Mouse (Mus musculus) lung, embryonic 14.5 days (tissue): ENCODE measurements around the gene Tmem245. TPM values are rescaled to one million over a fixed set of nuclear protein-coding genes. Genes with fewer than 3 reads are reported as not detected.
A peak's percentile ranks its signal among the peaks of the same experiment; 100 is the strongest.

Experiments
- ATAC-seq: fragments of 200-750 bp; cut with Nextera tagmentation; 2 replicates; pipeline ENCODE4 v1.8.0; 2017; ENCODE audit warnings: mild to moderate bottlenecking, moderate TSS enrichment, moderate library complexity; ENCODE audit not compliant: insufficient read depth
- DNase-seq: peaks from one replicate; pipeline ENCODE4 v3.0.0-alpha.2; 2015
- H3K27ac ChIP-seq: fragments of 300-500 bp; sonication (generic); 2 replicates; pipeline ENCODE4 v1.5.1; 2014; ENCODE audit warnings: low read depth, mild to moderate bottlenecking, moderate library complexity
- H3K27me3 ChIP-seq: fragments of 300-500 bp; sonication (generic); 2 replicates; pipeline ENCODE4 v1.6.1; 2014; ENCODE audit warnings: low read length, control low read depth; ENCODE audit not compliant: insufficient read depth
- H3K36me3 ChIP-seq: fragments of 300-500 bp; sonication (generic); 2 replicates; pipeline ENCODE4 v1.6.1; 2014; ENCODE audit warnings: control low read depth; ENCODE audit not compliant: insufficient read depth
- H3K4me1 ChIP-seq: fragments of 300-500 bp; sonication (generic); 2 replicates; pipeline ENCODE4 v1.6.1; 2014; ENCODE audit warnings: antibody characterized with exemption, control low read depth; ENCODE audit not compliant: insufficient read depth
- H3K4me2 ChIP-seq: fragments of 300-500 bp; sonication (generic); 2 replicates; pipeline ENCODE4 v1.6.1; 2014; ENCODE audit warnings: mild to moderate bottlenecking
- H3K4me3 ChIP-seq: fragments of 300-500 bp; sonication (generic); 2 replicates; pipeline ENCODE4 v1.5.1; 2014; ENCODE audit warnings: low read depth, low read length
- H3K9ac ChIP-seq: fragments of 300-500 bp; sonication (generic); 2 replicates; pipeline ENCODE4 v1.6.1; 2014
- H3K9me3 ChIP-seq: fragments of 300-500 bp; sonication (generic); 2 replicates; pipeline ENCODE4 v1.6.1; 2016; ENCODE audit warnings: low read depth, low read length, control low read depth
- CTCF ChIP-seq: IDR thresholded peaks from 2 replicates; pipeline ENCODE4 v1.5.1; 2016; ENCODE audit warnings: antibody characterized with exemption, low read depth
- WGBS: fragments of 180-500 bp; shearing (Covaris S2); extraction: QIAGEN DNeasy Blood & Tissue Kit; methylation state at CpG from one replicate; pipeline ENCODE4 v1.1.7; 2014; 5-methylcytosine and 5-hydroxymethylcytosine counted together
- polyA plus RNA-seq: library from polyadenylated mRNA; unstranded; fragments of >200 nt; fragmentation: Nextera tagmentation; extraction: Ambion mirVana; gene quantifications from 2 replicates; pipeline ENCODE4 v1.2.1, GENCODE M21; 2014

The Tmem245 gene
- polyA plus RNA-seq, 1 experiment from 2014 or later: 12.9 TPM

DNA sequence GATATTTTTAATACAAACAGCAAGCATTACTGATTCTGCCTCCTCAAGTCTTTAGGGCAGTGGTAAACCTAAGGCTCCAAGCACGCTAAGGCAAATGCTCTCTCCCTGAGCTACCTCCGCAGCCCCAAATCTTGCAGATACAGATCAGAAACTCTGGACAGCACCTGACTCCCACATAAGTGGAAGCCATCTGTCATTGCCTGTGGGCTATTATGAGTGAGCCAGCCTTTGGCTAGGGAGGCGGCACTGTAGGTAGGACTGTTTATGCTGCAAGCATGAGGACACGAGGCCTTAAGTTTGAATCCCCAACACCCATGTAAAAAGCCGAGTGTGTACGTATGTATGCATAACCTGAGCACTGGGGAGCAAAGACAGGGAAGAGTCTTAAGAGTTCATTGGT is 16.4 kb upstream of the Tmem245 start:
- Histone ChIP-seq H3K4me3 (no peak overlapping the region), H3K36me3 (no peaks in the 10 kb centered on the region), H3K4me1 (no peaks in the 10 kb centered on the region), H3K4me2 (no peak overlapping the region), H3K9me3 (no peaks in the 10 kb centered on the region), H3K9ac (no peak overlapping the region), H3K27ac (no peak overlapping the region), H3K27me3 (no peaks in the 10 kb centered on the region)
- no peak for ATAC-seq
- DNase-seq: no peak
- 86% methylated on average over 6 of the region's 6 CpGs for WGBS
- TF ChIP-seq CTCF: no peak

DNA sequence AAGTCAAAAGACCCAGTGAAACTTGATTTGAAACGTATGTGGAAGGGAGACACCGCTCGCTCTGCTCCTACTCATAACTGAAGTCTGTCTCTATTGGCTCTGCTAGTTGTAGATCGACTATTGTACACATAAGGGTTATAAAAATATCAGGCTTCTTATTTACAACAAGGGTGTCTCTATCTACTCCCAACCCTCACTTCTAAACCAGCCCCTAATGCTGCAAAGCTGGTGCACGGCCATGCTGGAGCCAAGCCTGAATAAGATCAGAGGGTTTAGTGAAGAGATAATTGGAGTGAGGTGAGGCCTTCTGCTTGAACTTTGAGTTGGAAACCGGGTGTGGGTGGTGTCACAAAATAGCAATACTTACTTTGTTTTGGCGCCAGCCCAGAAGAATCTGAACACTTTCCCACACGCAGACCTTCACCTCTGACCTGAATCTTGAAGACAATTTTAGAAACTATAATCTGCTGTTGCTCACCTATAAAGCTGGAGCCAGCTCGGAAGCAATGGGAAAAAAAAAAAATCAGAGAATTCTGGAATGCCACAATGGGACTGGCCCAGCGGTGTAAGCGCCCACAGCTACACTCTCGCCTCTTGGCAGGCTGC is 14.2 kb upstream of the Tmem245 start:
- no peak for TF ChIP-seq CTCF
- no peak overlapping the region for H3K9ac ChIP-seq
- 69% methylated on average over 12 of the region's 12 CpGs for WGBS
- no peaks in the 10 kb centered on the region for H3K9me3 ChIP-seq
- ATAC-seq (no peak), DNase-seq (no peak)
- no peaks in the 10 kb centered on the region for H3K27me3 ChIP-seq
- H3K4me3 ChIP-seq: no peak overlapping the region
- H3K36me3 ChIP-seq: no peaks in the 10 kb centered on the region
- H3K27ac ChIP-seq: no peak overlapping the region
- H3K4me1 ChIP-seq: no peaks in the 10 kb centered on the region
- no peak overlapping the region for H3K4me2 ChIP-seq

DNA sequence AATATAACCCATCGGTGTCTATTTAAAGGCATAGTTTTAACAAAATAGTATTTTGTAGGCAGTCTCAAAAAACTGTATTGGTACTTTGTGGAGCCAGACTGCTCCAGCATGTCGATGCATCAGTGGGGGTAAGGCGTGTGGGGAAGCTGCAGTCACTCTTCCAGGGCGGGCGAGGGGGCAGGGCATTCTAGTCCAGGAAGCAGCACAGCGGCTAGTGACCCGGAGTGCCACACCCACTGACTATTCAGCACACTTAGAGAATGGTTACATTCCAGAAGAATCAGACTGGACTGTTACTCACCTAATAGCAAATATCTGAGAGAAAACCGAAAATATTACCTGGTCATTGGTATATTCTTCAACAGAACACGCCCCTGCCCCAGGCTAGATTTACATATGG is 10.3 kb upstream of the Tmem245 start:
- no peak overlapping the region for H3K9ac ChIP-seq
- ATAC-seq (no peak), DNase-seq (no peak)
- H3K36me3 ChIP-seq: no peaks in the 10 kb centered on the region
- 44% methylated on average over 9 of the region's 9 CpGs for WGBS
- no peak for TF ChIP-seq CTCF
- H3K9me3 ChIP-seq: no peaks in the 10 kb centered on the region
- H3K27me3 ChIP-seq: no peaks in the 10 kb centered on the region
- no peaks in the 10 kb centered on the region for H3K4me1 ChIP-seq
- no peak overlapping the region for H3K4me3 ChIP-seq
- no peak overlapping the region for H3K4me2 ChIP-seq
- no peak overlapping the region for H3K27ac ChIP-seq

DNA sequence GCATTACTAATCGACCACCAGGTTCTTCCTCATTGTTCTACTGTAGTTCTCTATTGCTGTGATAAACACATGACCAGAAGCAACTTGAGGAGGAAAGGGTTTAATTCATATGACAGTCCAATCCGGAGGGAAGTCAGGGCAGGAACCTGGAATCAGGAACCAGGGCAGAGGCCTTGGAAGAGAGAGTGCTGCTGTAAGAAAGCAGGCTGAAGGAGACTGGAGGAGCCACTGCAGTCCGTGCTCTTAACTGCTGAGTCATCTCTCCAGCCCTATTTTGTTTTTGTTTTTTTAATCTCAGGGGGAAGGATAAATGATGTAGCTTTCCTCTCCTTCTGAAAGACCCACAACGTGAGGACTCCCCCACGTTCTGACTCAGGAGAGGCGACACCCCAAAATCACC is 6.0 kb upstream of the Tmem245 start:
- DNase-seq: no peak
- no peak overlapping the region for H3K4me3 ChIP-seq
- no peak for TF ChIP-seq CTCF
- no peak overlapping the region for H3K9ac ChIP-seq
- no peak for ATAC-seq
- H3K9me3 ChIP-seq: no peaks in the 10 kb centered on the region
- no peak overlapping the region for H3K27ac ChIP-seq
- H3K27me3 ChIP-seq: no peaks in the 10 kb centered on the region
- no peak overlapping the region for H3K4me2 ChIP-seq
- WGBS: 49% methylated on average over 5 of the region's 6 CpGs
- H3K36me3 ChIP-seq: no peaks in the 10 kb centered on the region
- H3K4me1 ChIP-seq: no peaks in the 10 kb centered on the region

DNA sequence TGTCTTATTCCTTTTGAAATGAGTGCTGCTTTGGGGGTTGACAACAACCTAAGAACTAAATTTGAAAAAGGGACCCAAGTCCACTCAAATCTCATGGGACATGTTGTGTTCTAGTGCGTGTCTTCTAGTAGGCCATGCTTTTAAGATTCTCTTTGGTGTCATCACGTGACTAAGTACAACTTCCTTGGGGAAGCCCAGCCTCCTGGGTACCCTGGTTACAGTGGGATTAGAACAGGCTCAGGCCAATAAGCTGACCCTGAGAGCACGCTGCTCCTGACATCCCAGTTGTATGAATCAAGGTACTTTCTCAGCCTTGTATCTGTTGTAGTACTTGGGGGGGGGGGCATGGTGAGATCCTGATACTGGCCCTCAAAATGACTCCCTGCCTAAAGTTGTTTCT is 4.5 kb upstream of the Tmem245 start:
- no peaks in the 10 kb centered on the region for H3K36me3 ChIP-seq
- DNase-seq: no peak
- H3K4me1 ChIP-seq: no peaks in the 10 kb centered on the region
- no peaks in the 10 kb centered on the region for H3K27me3 ChIP-seq
- H3K27ac ChIP-seq: no peak overlapping the region
- 80% methylated on average over 3 of the region's 3 CpGs for WGBS
- no peak overlapping the region for H3K9ac ChIP-seq
- TF ChIP-seq CTCF: no peak
- no peak overlapping the region for H3K4me3 ChIP-seq
- no peak overlapping the region for H3K4me2 ChIP-seq
- H3K9me3 ChIP-seq: no peaks in the 10 kb centered on the region
- ATAC-seq: no peak

DNA sequence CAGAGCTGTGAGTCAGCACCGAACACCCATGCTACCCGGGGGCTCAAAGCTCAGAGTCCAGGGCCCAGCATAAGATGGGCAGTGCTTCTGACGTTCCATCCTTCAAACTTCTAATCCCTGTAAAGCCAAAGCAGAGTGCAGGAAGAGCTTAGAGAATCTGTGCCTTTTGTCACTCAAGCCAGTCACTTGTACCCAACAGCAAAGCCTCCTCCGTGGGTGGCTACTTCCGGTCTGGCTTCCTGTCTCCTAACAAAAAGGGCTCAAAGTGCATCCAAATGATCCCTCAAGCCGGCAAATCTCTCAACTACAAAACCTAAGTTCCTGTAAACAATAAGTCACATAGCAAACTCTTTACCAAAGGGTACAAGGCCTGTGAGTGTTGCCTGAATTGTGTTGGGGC is 2.3 kb upstream of the Tmem245 start:
- Histone ChIP-seq H3K36me3 (no peaks in the 10 kb centered on the region), H3K27ac (no peak overlapping the region), H3K4me1 (peaks cover 10% of the 10 kb centered on the region), H3K4me3 (no peak overlapping the region), H3K9me3 (no peaks in the 10 kb centered on the region), H3K4me2 (no peak overlapping the region), H3K27me3 (no peaks in the 10 kb centered on the region), H3K9ac (no peak overlapping the region)
- no peak for ATAC-seq
- 53% methylated on average over 6 of the region's 6 CpGs for WGBS
- no peak for TF ChIP-seq CTCF
- DNase-seq: no peak

DNA sequence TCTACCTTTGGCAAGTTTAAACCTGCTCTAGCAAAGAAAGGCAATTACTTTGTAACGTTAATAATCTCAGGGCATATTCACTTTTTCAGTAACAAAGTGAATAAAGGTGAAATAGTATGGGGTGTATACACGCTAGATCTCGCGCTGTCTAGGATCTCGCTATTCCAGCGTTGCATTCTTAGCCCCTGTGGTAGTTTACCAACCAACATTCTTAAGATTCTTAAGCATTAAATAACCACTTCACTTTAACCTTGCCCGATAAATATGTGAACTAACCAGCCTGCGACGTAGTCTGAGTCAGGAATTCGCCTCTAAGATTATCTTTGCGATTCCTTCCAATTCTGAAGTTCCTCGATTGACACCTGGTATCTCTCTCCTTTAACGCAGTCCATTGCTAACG is 1.1 kb downstream of the Tmem245 start:
- peak overlapping the region; percentile 90; the same call in 1 of the 2 replicates for H3K27ac ChIP-seq
- no peak for TF ChIP-seq CTCF
- WGBS: under 1% methylated on average over 14 of the region's 14 CpGs
- H3K36me3 ChIP-seq: no peaks in the 10 kb centered on the region
- peak overlapping the region; percentile 92 for H3K4me3 ChIP-seq
- peaks cover 15% of the 10 kb centered on the region for H3K4me1 ChIP-seq
- ATAC-seq (peak; percentile 23; the same call in 1 of the 2 replicates), DNase-seq (peak; percentile 71)
- H3K9ac ChIP-seq: peak overlapping the region; percentile 85
- H3K4me2 ChIP-seq: peak overlapping the region; percentile 86
- H3K9me3 ChIP-seq: no peaks in the 10 kb centered on the region
- H3K27me3 ChIP-seq: no peaks in the 10 kb centered on the region

DNA sequence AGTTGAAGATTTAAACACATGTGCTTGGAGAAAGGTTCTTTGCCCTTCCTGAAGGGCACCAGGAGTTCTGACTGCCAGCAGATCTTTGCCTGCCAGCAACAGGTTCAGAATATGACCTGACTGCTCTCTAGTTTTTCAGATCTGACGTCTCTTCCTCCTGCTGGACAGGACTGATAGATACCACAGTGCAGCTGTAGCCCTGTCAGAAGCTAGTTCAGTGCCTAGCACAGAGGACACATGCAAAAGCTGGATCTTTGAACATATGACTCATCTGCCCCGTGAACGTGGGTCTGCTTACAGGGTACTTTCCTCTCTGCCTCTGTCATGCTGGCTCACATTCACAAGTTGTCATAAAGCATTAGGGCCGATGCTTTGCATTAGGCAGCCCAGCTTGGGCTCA is 3.0 kb downstream of the Tmem245 start:
- Histone ChIP-seq H3K4me2 (peak overlapping the region; percentile 22), H3K4me3 (no peak overlapping the region), H3K9ac (no peak overlapping the region), H3K9me3 (no peaks in the 10 kb centered on the region), H3K27me3 (no peaks in the 10 kb centered on the region), H3K27ac (no peak overlapping the region), H3K36me3 (no peaks in the 10 kb centered on the region), H3K4me1 (peaks cover 15% of the 10 kb centered on the region)
- 42% methylated on average over 4 of the region's 4 CpGs for WGBS
- DNase-seq: no peak
- TF ChIP-seq CTCF: no peak
- no peak for ATAC-seq
